Comparison of ENCODE assay signal across 8 mouse cellular contexts in genomic region chr14:106439282-106439681, GRCm38 (mm10).
A peak's percentile ranks its signal among the peaks of the same experiment; 100 is the strongest.
DNase-seq lines count a peak whose midpoint lies in the region; ATAC-seq and TF ChIP-seq lines count a peak whose summit lies in the region.
"Had no signal": no experiment of that assay in that cellular context is flagged by ENCODE, and none has a peak within 500 bp of the region (broad histone marks: within the 10 kb centered on the region; RNA-seq: fewer than 3 reads in every experiment).

No protein-coding gene starts in this region.

- H3K27ac ChIP-seq in lung, postnatal 0 days (ENCODE audit: low read length), result no peak overlapping the region
- H3K27ac ChIP-seq: liver, embryonic 15.5 days had no signal

- no peak for TF ChIP-seq CTCF in G1E (IDR thresholded peaks at IDR 0.05; ENCODE audit: low read depth, low read length)
- peak; percentile 87 for TF ChIP-seq CTCF in lung, postnatal 0 days (IDR thresholded peaks at IDR 0.05)

- no peaks in the 10 kb centered on the region for H3K27me3 ChIP-seq in G1E (ENCODE audit: insufficient read depth, low read length)
- H3K27me3 ChIP-seq in lung, postnatal 0 days (replicated peaks; ENCODE audit: insufficient read depth, low read length), result no peaks in the 10 kb centered on the region
- H3K27me3 ChIP-seq: liver, embryonic 15.5 days had no signal

- no peak overlapping the region for H3K4me3 ChIP-seq in G1E (ENCODE audit: low read depth, low read length)
- no peak overlapping the region for H3K4me3 ChIP-seq in lung, postnatal 0 days (ENCODE audit: low read depth, low read length)
- H3K4me3 ChIP-seq: liver, embryonic 15.5 days had no signal

- H3K36me3 ChIP-seq in G1E (replicated peaks), result no peaks in the 10 kb centered on the region
- H3K36me3 ChIP-seq in lung, postnatal 0 days (ENCODE audit: insufficient read depth, low read length), result no peaks in the 10 kb centered on the region
- H3K36me3 ChIP-seq: liver, embryonic 15.5 days had no signal

- no peak overlapping the region for H3K4me2 ChIP-seq in lung, postnatal 0 days (replicated peaks; ENCODE audit: low read depth, low read length)
- H3K4me2 ChIP-seq: liver, embryonic 15.5 days had no signal

- DNase-seq in G1E (ENCODE audit: low spot score), result no peak
- peak; percentile 24 to 35 for DNase-seq in adrenal gland, adult 18-20 months (ENCODE audit: low spot score in 2 of 2)
- peak; percentile 82 for DNase-seq in embryo, embryonic 11 days
- DNase-seq in heart, adult 8-10 months (ENCODE audit: low spot score), result peak; percentile 60
- peak; percentile 4 for DNase-seq in large intestine, adult 2 months (ENCODE audit: low read depth, low spot score)
- DNase-seq in lung, postnatal 0 days (ENCODE audit: low spot score), result peak; percentile 83
- DNase-seq in right cerebral cortex, postnatal 36 days (ENCODE audit: low spot score in 2 of 2), result peak; percentile 9 to 59

- H3K9ac ChIP-seq in lung, postnatal 0 days (replicated peaks; ENCODE audit: low read depth), result no peak overlapping the region
- H3K9ac ChIP-seq: liver, embryonic 15.5 days had no signal

- ATAC-seq in G1E (ENCODE audit: extremely low read depth, insufficient number of reproducible peaks, low FRiP score, poor library complexity, severe bottlenecking), result peak; percentile 56; the same call in 1 of the 2 replicates
- ATAC-seq in lung, postnatal 0 days, result peak; percentile 70

- WGBS in large intestine, adult 2 months, result 15% methylated on average over 5 of the region's 5 CpGs
- WGBS in lung, postnatal 0 days, result 9% methylated on average over 5 of the region's 5 CpGs

- TF ChIP-seq EP300 in lung, postnatal 0 days (IDR thresholded peaks at IDR 0.05), result no peak

- no peaks in the 10 kb centered on the region for H3K4me1 ChIP-seq in G1E (ENCODE audit: insufficient read depth, low read depth, low read length)
- H3K4me1 ChIP-seq in lung, postnatal 0 days (ENCODE audit: insufficient read depth, low read depth, low read length), result no peaks in the 10 kb centered on the region
- H3K4me1 ChIP-seq: liver, embryonic 15.5 days had no signal

- H3K9me3 ChIP-seq in G1E (replicated peaks), result peaks cover 5% of the 10 kb centered on the region
- H3K9me3 ChIP-seq in lung, postnatal 0 days (ENCODE audit: low read length), result no peaks in the 10 kb centered on the region
- H3K9me3 ChIP-seq: liver, embryonic 15.5 days had no signal
